Mouse (Mus musculus): Measurements from ENCODE around the gene Nt5c1b.

Gene Nt5c1b

GRCm38 (mm10) chr12:10369673-10370072, at the start of gene Nt5c1b:
TSS of gene Nt5c1b (plus strand) at chr12:10369973.
- DNase-seq (ENCODE audit: low spot score in 2 of 2) = no peak

GRCm38 (mm10) chr12:10327651-10328050, 42.1 kb upstream of the Nt5c1b start:
- no peak for DNase-seq (ENCODE audit: low spot score in 2 of 2)

- no peak for DNase-seq (ENCODE audit: low spot score in 2 of 2)
Observed at GRCm38 (mm10) chr12:10329460-10329859, 40.3 kb upstream of the Nt5c1b start.

DNA sequence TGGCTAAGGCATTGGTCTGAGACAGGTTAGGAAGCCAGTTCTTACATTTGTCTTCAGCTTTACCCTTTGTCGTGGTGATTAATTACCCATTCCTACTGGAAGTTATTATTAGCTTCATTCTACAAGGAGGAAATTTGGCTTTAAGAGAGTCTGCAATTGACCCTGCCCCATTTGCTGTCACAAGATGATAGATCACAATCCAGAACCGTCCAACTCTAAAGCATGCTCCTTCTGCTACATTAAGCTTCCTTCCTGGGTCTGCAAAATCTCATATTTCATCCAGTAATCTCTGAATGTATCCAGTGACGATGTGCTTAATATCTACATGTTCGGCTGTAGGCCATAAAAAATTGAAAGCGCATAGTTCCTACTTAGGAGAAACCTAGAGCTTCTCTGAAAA, 29.2 kb upstream of the Nt5c1b start:
- no peak for DNase-seq (ENCODE audit: low spot score in 2 of 2)

- no peak for DNase-seq (ENCODE audit: low spot score in 2 of 2)
Observed at GRCm38 (mm10) chr12:10350706-10351105, 19.1 kb upstream of the Nt5c1b start.

GRCm38 (mm10) chr12:10357756-10358155, 12.0 kb upstream of the Nt5c1b start:
- DNase-seq (ENCODE audit: low spot score in 2 of 2) = no peak

DNA sequence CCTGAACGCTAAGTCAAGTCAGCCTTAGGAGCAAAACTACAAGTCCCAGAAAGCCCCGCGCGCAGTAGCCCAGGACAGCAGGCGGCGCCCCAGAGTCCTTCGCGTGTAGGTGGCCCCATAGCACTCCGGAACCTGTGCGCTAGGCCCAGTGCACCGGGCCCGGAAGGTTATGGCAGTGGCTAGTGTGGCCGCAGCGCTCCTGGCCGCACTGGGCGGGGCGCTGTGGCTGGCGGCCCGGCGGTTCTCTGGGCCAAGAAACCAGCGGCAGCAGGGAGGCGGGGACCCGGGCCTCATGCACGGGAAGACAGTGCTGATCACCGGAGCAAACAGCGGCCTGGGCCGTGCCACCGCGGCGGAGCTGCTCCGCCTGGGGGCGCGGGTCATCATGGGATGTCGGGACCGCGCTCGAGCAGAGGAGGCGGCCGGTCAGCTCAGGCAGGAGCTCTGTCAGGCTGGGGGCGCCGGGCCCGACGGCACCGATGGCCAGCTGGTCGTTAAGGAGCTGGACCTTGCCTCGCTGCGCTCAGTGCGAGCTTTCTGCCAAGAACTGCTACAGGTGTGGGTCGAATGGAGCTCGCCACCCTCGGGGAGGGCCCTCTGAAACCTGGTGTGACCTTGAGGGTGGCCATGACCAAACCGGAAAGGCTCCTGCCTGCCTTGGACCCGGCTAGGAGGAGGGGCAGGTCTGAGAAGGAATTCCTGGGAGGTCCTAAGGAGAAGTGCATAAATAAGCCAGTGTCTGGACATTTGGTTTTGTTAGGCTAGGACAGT, 21.1 kb downstream of the Nt5c1b start, which contains the start of gene Rdh14:
Gene Rdh14, plus strand, starts transcription at position 102 of the 771 bp plus-strand sequence.
- peak; percentile 93 to 94 for DNase-seq (ENCODE audit: low spot score in 2 of 2)

DNA sequence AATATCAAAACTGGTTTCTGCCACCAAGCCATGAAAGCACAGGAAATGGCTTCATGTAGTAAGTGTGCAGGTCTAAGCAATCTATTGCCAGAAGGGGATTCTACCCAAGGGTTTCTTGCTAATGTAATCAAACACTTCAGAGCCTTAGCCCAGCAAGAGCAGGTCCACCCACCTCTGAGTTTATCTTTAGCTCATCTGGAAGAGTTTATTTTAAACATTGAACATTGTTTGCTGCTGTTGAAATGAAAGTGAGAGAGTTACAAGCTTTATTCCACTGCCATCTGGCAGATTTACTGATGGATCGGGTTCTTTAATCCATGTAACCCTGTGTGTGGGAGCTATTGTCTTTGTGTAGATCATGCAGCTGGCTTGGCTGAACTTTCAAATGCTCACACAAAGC, 31.0 kb downstream of the Nt5c1b start:
- no peak for DNase-seq (ENCODE audit: low spot score in 2 of 2)

GRCm38 (mm10) chr12:10402421-10403115, 32.8 kb downstream of the Nt5c1b start:
- DNase-seq (ENCODE audit: low spot score in 2 of 2) = no peak

DNA sequence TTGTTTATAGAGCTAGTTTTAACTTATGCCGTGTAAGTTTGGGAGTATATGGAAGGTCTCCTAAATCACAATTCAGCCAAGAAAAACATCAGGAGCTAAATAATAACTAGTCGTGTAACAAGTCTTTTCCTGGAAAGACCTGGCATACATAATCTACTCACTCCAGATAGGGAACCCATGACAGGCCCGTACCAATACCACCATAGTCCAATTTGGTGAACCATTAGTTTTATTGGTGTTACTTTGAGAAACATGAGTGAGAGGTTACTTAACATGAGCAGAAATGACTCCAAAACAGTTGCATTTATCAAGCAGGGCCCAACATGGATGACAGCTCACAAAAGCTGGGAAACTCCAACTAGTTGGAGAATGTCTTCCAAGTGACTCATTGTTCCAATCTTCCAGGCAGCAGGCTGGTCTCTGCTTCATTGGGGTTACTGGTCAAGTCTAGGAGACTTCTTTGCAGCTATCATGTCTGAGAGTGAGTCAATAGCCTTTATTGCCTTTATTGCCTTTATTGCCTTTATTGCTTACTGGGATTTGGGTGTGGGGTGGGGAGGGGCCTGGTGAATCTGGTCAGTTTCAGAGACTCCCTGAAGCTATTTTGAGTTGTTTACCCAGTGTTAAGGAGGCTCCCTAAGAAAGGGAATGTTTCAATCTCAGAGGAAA, 40.9 kb downstream of the Nt5c1b start:
- no peak for DNase-seq (ENCODE audit: low spot score in 2 of 2)

DNA sequence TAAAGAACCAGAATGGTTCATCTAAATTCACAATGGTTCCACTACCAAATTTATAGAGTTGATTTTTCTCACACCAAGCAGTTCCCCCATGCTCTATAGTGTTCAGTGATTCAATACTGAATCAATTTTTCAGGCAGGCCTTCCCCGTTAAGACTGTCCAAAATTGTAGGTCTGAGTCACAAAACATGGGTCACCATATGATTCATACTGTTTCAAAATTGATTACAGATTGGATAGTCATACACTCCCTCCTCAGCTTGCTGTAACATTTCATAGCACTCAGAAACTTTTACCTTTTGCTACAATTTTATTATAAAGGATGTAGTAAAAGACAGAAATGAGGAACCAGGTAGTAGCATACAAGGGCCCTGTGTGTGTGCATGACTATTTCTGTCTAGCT, 41.7 kb downstream of the Nt5c1b start:
- no peak for DNase-seq (ENCODE audit: low spot score in 2 of 2)

- no peak for DNase-seq (ENCODE audit: low spot score in 2 of 2)
Observed at GRCm38 (mm10) chr12:10422347-10422746, 52.6 kb downstream of the Nt5c1b start.

DNA sequence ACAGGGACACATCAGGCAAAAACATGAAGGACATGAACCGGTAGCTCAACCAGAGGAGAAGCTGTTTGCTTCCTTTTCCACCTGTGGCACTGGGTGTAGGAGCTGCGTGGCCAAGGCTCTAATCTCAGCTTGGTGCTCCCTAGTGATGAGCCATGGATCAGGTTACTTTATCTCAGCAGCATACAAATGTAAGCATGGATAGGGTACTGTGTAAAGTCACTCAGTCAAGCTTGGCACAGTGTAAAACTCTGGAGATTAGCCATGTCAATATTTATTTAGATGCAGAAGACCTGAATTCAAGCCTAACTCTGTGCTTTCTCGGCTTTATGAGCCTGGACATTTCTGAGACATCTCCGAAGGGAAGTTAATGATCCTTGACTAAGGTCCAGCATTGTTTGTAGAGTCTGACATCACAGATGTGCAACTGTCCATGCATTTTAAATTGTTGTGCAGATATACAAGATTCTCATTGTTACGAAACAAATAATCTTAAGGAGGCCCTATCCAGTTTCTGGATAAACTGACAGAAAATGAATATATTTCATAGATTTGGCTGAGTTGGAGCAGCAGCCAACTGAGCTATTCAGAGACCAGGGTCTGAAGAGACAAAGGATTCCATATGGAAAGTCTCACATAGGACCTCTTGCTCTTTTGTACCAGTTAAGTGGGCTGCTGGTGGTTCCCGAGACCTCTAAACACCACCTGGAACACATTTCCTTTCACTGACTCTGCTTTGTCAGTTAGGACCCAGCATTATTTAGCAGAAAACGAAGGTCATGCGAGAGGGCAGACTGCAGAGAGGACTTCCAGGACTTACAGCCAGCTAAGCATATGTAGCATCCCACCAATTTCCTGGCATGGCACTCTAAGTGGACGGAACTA, 56.5 kb downstream of the Nt5c1b start:
- no peak for DNase-seq (ENCODE audit: low spot score in 2 of 2)

- DNase-seq (ENCODE audit: low spot score in 2 of 2) = no peak
Observed at GRCm38 (mm10) chr12:10430999-10431398, 61.2 kb downstream of the Nt5c1b start.

DNA sequence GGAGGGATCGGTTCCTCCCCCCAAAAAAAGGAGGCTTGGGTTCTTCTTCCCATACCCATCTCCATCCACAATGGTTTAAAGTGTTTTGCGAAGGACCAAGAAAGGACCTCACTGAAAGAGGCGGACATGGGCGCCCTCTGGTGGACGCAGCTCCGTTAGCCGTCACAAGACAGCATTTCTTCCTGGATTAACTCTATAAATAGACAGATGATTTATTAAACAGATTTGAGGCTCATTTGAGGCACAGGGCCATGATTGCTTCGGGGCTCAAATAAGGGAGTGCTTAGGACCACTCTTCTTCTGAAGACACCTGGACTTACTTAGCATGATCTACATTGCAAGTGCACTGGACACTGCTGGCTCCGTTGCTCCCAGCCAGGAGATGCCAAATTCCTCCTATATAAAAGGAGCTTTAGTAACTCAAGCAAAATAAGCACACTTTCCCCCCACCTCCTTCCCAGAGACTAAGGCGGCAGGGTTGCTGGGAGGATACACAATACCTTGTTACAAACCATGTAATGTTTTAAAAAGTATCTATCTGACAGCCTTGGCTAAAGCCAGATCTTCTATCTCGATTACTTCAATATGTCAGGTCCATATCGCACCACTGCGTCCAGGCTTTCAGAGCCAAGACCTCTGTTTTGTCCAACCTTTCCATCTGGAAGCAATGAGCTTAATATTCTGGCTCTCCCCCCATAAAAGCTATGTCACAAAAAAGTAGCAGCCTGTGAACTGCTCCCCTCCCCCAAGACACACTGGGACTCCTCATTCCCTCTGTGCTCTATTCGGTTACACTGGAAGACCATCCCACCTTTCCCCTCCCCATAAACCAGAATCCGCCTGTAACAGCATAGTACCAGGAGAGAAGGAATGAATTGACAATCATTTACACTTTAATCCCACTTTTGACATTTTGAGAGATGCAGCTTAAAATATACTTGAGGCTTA, 68.6 kb downstream of the Nt5c1b start:
- DNase-seq (ENCODE audit: low spot score in 2 of 2) = peak; percentile 67 to 77

Data from urinary bladder, adult 18-20 months (tissue).